Mouse (Mus musculus) liver, embryonic 14.5 days (tissue): ENCODE results near the gene Smim4.

Experiments used
- CTCF ChIP-seq: IDR thresholded peaks from 2 replicates; pipeline ENCODE4 v1.5.1; 2016; ENCODE audit warnings: antibody characterized with exemption, low read depth, control low read depth
- EP300 ChIP-seq: IDR thresholded peaks from 2 replicates; pipeline ENCODE4 v1.6.1; 2016; ENCODE audit warnings: antibody characterized with exemption, low read depth

GRCm38 (mm10) chr14:31134015-31135000 is 5.6 kb upstream of the Smim4 start:
- TF ChIP-seq EP300: no peak
- TF ChIP-seq CTCF: no peak
